Mouse (Mus musculus) intestine, embryonic 15.5 days (tissue): ENCODE measurements around the gene Nme3. TPM values are rescaled to one million over a fixed set of nuclear protein-coding genes. Genes with fewer than 3 reads are reported as not detected.
A peak's percentile ranks its signal among the peaks of the same experiment; 100 is the strongest.

Experiments
- ATAC-seq: fragments of 200-750 bp; cut with Nextera tagmentation; 2 replicates; pipeline ENCODE4 v1.8.0; 2017; ENCODE audit warnings: moderate TSS enrichment, moderate library complexity
- H3K27ac ChIP-seq: fragments of 300-500 bp; sonication (generic); 2 replicates; pipeline ENCODE4 v1.5.1; 2015; ENCODE audit warnings: mild to moderate bottlenecking, inconsistent platforms
- H3K27me3 ChIP-seq: fragments of 300-500 bp; sonication (generic); replicated peaks from 2 replicates; pipeline ENCODE4 v1.6.1; 2015; ENCODE audit warnings: inconsistent platforms
- H3K36me3 ChIP-seq: fragments of 300-500 bp; sonication (generic); 2 replicates; pipeline ENCODE4 v1.6.1; 2015; ENCODE audit warnings: inconsistent platforms
- H3K4me1 ChIP-seq: fragments of 300-500 bp; sonication (generic); replicated peaks from 2 replicates; pipeline ENCODE4 v1.6.1; 2015; ENCODE audit warnings: inconsistent platforms
- H3K4me2 ChIP-seq: fragments of 300-500 bp; sonication (generic); replicated peaks from 2 replicates; pipeline ENCODE4 v1.6.1; 2015; ENCODE audit warnings: mild to moderate bottlenecking, inconsistent platforms
- H3K4me3 ChIP-seq: fragments of 300-500 bp; sonication (generic); replicated peaks from 2 replicates; pipeline ENCODE4 v1.5.1; 2015; ENCODE audit warnings: inconsistent platforms
- H3K9ac ChIP-seq: fragments of 300-500 bp; sonication (generic); 2 replicates; pipeline ENCODE4 v1.6.1; 2015; ENCODE audit warnings: inconsistent platforms
- H3K9me3 ChIP-seq: fragments of 300-500 bp; sonication (generic); 2 replicates; pipeline ENCODE4 v1.6.1; 2016; ENCODE audit warnings: inconsistent platforms
- WGBS: fragments of 180-500 bp; shearing (Covaris S2); methylation state at CpG from one replicate; pipeline ENCODE4 v1.1.7; 2015; 5-methylcytosine and 5-hydroxymethylcytosine counted together
- polyA plus RNA-seq: library from polyadenylated mRNA; unstranded; fragments of >200 nt; fragmentation: Nextera tagmentation; extraction: Ambion mirVana; gene quantifications from 2 replicates; pipeline ENCODE4 v1.2.1, GENCODE M21; 2015

Nme3 gene
- polyA plus RNA-seq, 1 experiment from 2014 or later, result 71.7 TPM

- Histone ChIP-seq H3K9me3 (no peaks in the 10 kb centered on the region), H3K36me3 (peaks cover 9% of the 10 kb centered on the region; the same call in 1 of the 2 replicates), H3K4me3 (peak overlapping the region; percentile 81), H3K27ac (no peak overlapping the region), H3K27me3 (no peaks in the 10 kb centered on the region), H3K4me1 (peaks cover 22% of the 10 kb centered on the region), H3K4me2 (peak overlapping the region; percentile 87), H3K9ac (peak overlapping the region; percentile 66)
- WGBS, result 25% methylated on average over 22 of the region's 22 CpGs
- ATAC-seq, result no peak
Measured at GRCm38 (mm10) chr17:24885356-24886133, 10.8 kb upstream of the Nme3 start.

DNA sequence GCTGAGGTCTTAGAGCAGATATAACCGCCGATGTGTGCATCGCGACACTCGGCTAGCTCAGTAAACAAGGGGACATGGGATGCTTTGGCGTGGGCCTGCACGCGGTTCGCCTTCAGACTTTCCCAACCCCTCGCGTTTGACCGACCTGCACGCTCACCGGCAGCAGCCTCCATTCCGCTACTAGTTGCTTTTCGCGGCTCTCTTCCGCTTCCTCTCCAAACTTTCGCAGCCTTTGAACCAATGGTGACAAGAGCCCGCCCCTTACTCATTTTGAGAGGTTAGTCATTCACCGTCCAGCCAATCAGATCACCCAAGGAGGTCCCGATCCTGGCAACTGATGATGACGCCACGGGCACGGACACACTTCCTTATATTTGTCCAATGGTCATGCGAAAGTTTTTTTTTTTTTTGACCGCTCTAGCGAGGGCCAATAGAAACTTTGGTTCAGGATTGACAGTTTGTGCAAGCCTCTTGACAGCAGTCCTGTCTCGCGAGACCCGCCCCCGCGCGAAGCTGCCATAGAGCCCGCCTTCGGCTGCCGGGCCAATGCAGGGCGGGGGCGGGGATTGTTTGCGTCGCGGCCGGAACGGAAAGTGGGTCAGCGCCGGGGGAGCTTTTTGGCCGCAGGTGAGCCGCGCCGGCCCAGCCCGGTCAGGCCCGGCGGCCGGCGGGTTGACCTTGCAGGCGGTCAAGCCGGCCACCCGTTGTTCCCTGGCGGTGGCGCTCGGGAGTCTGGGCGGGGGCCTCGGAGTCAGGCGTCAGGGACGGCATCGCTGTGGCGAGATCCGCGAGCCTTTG, 10.0 kb upstream of the Nme3 start, which contains the start of the genes Nubp2 and Spsb3:
Gene Nubp2 (minus strand): TSS at position 216 of the 798 bp plus-strand sequence.
Gene Spsb3 (plus strand): TSS at position 510 of the 798 bp plus-strand sequence.
- Histone ChIP-seq H3K27ac (peak within 1 kb of the TSS; percentile 59; the same call in 1 of the 2 replicates), H3K27me3 (no peaks in the 10 kb centered on the region), H3K36me3 (peaks cover 17% of the 10 kb centered on the region), H3K4me3 (peak within 1 kb of the TSS; percentile 97), H3K9me3 (no peaks in the 10 kb centered on the region), H3K9ac (peak within 1 kb of the TSS; percentile 88), H3K4me1 (peaks cover 22% of the 10 kb centered on the region), H3K4me2 (peak within 1 kb of the TSS; percentile 88)
- under 1% methylated on average over 69 of the region's 69 CpGs for WGBS
- ATAC-seq, result peak; percentile 99

GRCm38 (mm10) chr17:24886932-24887271, 9.4 kb upstream of the Nme3 start:
- Histone ChIP-seq H3K9me3 (no peaks in the 10 kb centered on the region), H3K36me3 (peaks cover 18% of the 10 kb centered on the region), H3K4me2 (peak overlapping the region; percentile 88), H3K4me1 (peaks cover 22% of the 10 kb centered on the region), H3K27ac (peak overlapping the region; percentile 59; the same call in 1 of the 2 replicates), H3K4me3 (peak overlapping the region; percentile 97), H3K9ac (peak overlapping the region; percentile 88), H3K27me3 (no peaks in the 10 kb centered on the region)
- no peak; the same call in none of the 2 replicates for ATAC-seq
- WGBS, result 2% methylated on average over 18 of the region's 18 CpGs

- 57% methylated on average over 18 of the region's 18 CpGs for WGBS
- Histone ChIP-seq H3K4me3 (peak overlapping the region; percentile 97), H3K27ac (no peak overlapping the region)
Measured at GRCm38 (mm10) chr17:24887291-24888080, 8.8 kb upstream of the Nme3 start.

GRCm38 (mm10) chr17:24888862-24889261, 7.4 kb upstream of the Nme3 start:
- Histone ChIP-seq H3K36me3 (peaks cover 29% of the 10 kb centered on the region), H3K9ac (no peak overlapping the region), H3K9me3 (no peaks in the 10 kb centered on the region), H3K27me3 (no peaks in the 10 kb centered on the region), H3K27ac (no peak overlapping the region), H3K4me2 (no peak overlapping the region), H3K4me1 (peaks cover 25% of the 10 kb centered on the region), H3K4me3 (no peak overlapping the region)
- no peak for ATAC-seq
- WGBS, result 86% methylated on average over 3 of the region's 3 CpGs

More at GRCm38 (mm10) chr17:24887291-24888080, 8.8 kb upstream of the Nme3 start:
- ATAC-seq, result no peak
- no peaks in the 10 kb centered on the region for H3K27me3 ChIP-seq
- H3K4me2 ChIP-seq, result peak overlapping the region; percentile 88
- H3K9ac ChIP-seq, result peak overlapping the region; percentile 88
- H3K9me3 ChIP-seq, result no peaks in the 10 kb centered on the region
- H3K4me1 ChIP-seq, result peaks cover 22% of the 10 kb centered on the region
- peaks cover 23% of the 10 kb centered on the region for H3K36me3 ChIP-seq

DNA sequence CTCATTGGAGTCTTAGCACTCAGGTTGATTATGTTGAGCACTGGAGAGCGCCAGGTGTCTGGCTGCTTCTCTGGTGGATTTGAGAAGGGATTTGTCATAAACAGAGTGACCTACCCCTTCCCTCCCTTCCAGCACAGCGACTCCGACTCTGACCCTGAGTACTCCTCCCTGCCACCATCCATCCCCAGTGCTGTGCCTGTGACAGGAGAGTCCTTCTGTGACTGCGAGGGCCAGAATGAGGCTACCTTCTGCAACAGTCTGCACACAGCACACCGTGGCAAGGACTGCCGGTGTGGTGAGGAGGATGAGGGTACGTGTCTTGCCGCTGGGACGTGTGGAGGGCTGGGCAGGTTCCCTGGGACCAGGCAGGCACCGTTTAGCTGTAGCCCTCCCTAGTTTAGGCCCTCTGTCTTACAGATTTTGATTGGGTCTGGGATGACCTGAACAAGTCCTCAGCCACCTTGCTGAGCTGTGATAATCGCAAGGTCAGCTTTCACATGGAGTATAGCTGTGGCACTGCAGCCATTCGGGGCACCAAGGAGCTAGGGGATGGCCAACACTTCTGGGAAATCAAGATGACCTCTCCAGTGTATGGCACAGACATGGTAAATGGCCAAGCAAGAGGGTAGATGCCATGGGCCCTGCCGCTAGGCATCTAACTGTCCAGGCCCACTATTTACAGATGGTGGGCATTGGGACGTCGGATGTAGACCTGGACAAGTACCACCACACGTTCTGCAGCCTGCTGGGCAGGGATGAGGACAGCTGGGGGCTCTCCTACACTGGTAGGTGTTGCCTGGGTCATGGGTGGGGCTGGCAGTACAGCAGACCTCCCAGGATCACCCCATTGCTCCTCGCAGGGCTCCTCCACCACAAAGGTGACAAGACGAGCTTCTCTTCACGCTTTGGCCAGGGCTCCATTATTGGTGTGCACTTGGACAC, 5.9 kb upstream of the Nme3 start:
- WGBS, result 86% methylated on average over 19 of the region's 19 CpGs
- no peak overlapping the region for H3K27ac ChIP-seq
- no peaks in the 10 kb centered on the region for H3K27me3 ChIP-seq
- peaks cover 24% of the 10 kb centered on the region for H3K4me1 ChIP-seq
- no peak for ATAC-seq
- peaks cover 29% of the 10 kb centered on the region for H3K36me3 ChIP-seq
- H3K9me3 ChIP-seq, result no peaks in the 10 kb centered on the region
- no peak overlapping the region for H3K4me3 ChIP-seq
- no peak overlapping the region for H3K9ac ChIP-seq
- H3K4me2 ChIP-seq, result no peak overlapping the region

GRCm38 (mm10) chr17:24891321-24891720, 5.0 kb upstream of the Nme3 start:
- Histone ChIP-seq H3K4me3 (no peak overlapping the region), H3K9me3 (no peaks in the 10 kb centered on the region), H3K9ac (no peak overlapping the region), H3K4me2 (no peak overlapping the region), H3K4me1 (peaks cover 28% of the 10 kb centered on the region), H3K36me3 (peaks cover 29% of the 10 kb centered on the region), H3K27ac (no peak overlapping the region), H3K27me3 (no peaks in the 10 kb centered on the region)
- no peak for ATAC-seq
- 86% methylated on average over 13 of the region's 13 CpGs for WGBS

GRCm38 (mm10) chr17:24892785-24893184, 3.5 kb upstream of the Nme3 start:
- peaks cover 32% of the 10 kb centered on the region for H3K36me3 ChIP-seq
- no peaks in the 10 kb centered on the region for H3K9me3 ChIP-seq
- no peak overlapping the region for H3K27ac ChIP-seq
- H3K4me1 ChIP-seq, result peaks cover 30% of the 10 kb centered on the region
- no peak overlapping the region for H3K9ac ChIP-seq
- H3K4me2 ChIP-seq, result no peak overlapping the region
- no peaks in the 10 kb centered on the region for H3K27me3 ChIP-seq
- no peak overlapping the region for H3K4me3 ChIP-seq
- no peak for ATAC-seq
- 92% methylated on average over 12 of the region's 12 CpGs for WGBS

DNA sequence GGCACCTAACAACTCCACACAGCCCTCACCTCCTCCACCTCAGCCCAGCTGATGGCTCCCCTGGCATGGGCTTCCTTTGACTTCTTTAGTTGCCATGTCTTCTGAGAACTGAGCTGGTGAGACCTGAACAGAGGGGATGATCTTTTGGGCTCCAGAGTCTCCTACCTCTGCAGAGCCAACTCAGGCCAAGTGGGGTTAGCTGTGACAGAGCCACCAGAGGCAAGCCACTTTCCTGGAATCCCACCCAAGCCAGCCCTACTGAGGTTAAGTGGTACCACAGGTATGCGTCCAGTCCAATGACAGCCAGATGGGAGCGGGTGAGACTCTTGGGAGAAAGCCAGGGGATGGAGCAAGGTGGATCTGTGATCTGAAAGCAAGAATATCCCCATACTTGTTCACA, 3.0 kb upstream of the Nme3 start:
- ATAC-seq, result no peak
- no peak overlapping the region for H3K9ac ChIP-seq
- peaks cover 32% of the 10 kb centered on the region for H3K36me3 ChIP-seq
- H3K4me1 ChIP-seq, result peaks cover 29% of the 10 kb centered on the region
- H3K9me3 ChIP-seq, result no peaks in the 10 kb centered on the region
- H3K27me3 ChIP-seq, result no peaks in the 10 kb centered on the region
- peak overlapping the region; percentile 92; the same call in 1 of the 2 replicates for H3K4me2 ChIP-seq
- 90% methylated on average over 2 of the region's 2 CpGs for WGBS
- H3K27ac ChIP-seq, result no peak overlapping the region
- no peak overlapping the region for H3K4me3 ChIP-seq

DNA sequence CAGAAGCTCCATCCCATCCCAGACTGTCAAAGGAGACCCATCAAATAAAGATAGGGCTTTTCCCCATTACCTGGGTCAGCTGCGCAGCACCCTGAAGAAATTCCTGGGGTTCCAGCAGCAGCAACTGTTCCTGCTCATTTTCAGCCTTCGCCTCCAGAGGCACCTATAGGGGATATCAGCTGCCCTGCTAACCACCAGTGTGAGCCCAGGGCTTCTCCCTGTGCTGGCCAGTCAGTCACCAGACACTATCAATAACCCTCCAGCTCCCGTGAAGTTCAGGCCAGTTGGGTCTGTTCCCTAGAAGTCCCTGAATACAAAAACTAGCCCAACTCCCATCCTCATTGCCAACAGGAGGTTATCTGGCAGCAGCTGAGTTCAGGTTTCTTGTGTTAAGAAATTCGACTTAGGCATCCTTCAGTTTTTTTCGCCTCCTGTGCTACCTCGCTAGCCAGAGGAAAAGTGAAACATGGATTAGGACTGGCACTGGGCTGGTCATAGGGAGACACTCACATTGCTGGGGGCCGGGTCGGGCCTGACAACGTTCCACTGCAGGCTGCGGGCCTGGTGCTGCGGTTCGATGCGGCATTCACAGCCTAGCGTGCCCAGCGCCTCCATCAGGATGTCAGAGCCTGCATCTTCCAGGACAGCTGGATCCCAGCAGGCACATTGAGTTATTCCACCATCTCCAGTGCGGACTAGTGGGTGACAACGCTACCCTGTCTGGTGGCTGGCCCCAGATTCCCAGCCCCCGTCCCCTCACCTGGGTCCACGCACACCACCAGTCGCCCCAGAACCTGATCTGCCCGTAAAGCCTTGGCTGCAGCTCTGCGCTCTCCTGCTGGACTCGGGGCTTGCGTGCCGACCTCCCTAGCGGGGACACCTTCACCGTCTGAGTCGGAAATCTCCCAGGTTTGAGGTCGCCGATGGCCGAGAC, 2.0 kb upstream of the Nme3 start:
- H3K27me3 ChIP-seq, result no peaks in the 10 kb centered on the region
- no peaks in the 10 kb centered on the region for H3K9me3 ChIP-seq
- peak; percentile 23 for ATAC-seq
- peak overlapping the region; percentile 91 for H3K4me3 ChIP-seq
- H3K4me1 ChIP-seq, result peaks cover 29% of the 10 kb centered on the region
- peak overlapping the region; percentile 83 for H3K9ac ChIP-seq
- H3K4me2 ChIP-seq, result peak overlapping the region; percentile 92
- 10% methylated on average over 31 of the region's 31 CpGs for WGBS
- peaks cover 42% of the 10 kb centered on the region for H3K36me3 ChIP-seq
- H3K27ac ChIP-seq, result peak overlapping the region; percentile 87
